Comparison of ENCODE assay signal across 8 mouse cellular contexts in genomic region chr11:107548204-107548975, GRCm38 (mm10). TPM values are rescaled to one million over a fixed set of nuclear protein-coding genes. Genes with fewer than 3 reads are reported as not detected.
A peak's percentile ranks its signal among the peaks of the same experiment; 100 is the strongest.
DNase-seq lines count a peak whose midpoint lies in the region; ATAC-seq lines count a peak whose summit lies in the region.

No protein-coding gene starts in this region.

- peak overlapping the region; percentile 98 for H3K9ac ChIP-seq in heart, embryonic 12.5 days
- H3K9ac ChIP-seq in midbrain, embryonic 11.5 days (ENCODE audit: low read length), result peak overlapping the region; percentile 91

- no peaks in the 10 kb centered on the region for H3K9me3 ChIP-seq in heart, embryonic 12.5 days (replicated peaks)
- H3K9me3 ChIP-seq in midbrain, embryonic 11.5 days (ENCODE audit: control insufficient read depth, low read length), result no peaks in the 10 kb centered on the region

- H3K4me1 ChIP-seq in heart, embryonic 12.5 days (replicated peaks), result peaks cover 15% of the 10 kb centered on the region
- H3K4me1 ChIP-seq in midbrain, embryonic 11.5 days (ENCODE audit: control insufficient read depth, insufficient read depth, low read length), result no peaks in the 10 kb centered on the region; the same call in 1 of the 2 replicates

- peaks cover 8% of the 10 kb centered on the region; the same call in 1 of the 2 replicates for H3K27me3 ChIP-seq in heart, embryonic 12.5 days (replicated peaks)
- H3K27me3 ChIP-seq in midbrain, embryonic 11.5 days (ENCODE audit: control insufficient read depth, insufficient read depth, low read length), result no peaks in the 10 kb centered on the region; the same call in 1 of the 2 replicates

- DNase-seq in right cerebral cortex, postnatal 4 days, result peak; percentile 40
- DNase-seq in right cerebral cortex, postnatal 36 days (ENCODE audit: low spot score in 2 of 2), result no peak
- peak; percentile 25 for DNase-seq in cerebellum, adult 9-10 months
- peak; percentile 60 for DNase-seq in kidney, postnatal 10 days
- DNase-seq in midbrain, embryonic 11.5 days (ENCODE audit: low spot score, missing footprints), result peak; percentile 82
- peak; percentile 45 to 46 for DNase-seq in thymus, adult 18-20 months
- no peak for DNase-seq in frontal cortex, postnatal 25 days (ENCODE audit: low spot score in 2 of 2)

- 2% methylated on average over 39 of the region's 39 CpGs for WGBS in heart, embryonic 12.5 days
- WGBS in midbrain, embryonic 11.5 days, result 8% methylated on average over 38 of the region's 39 CpGs

- ATAC-seq in heart, embryonic 12.5 days (ENCODE audit: insufficient number of reproducible peaks, low FRiP score), result peak; percentile 35; the same call in 1 of the 2 replicates
- peak; percentile 66 for ATAC-seq in midbrain, embryonic 11.5 days (ENCODE audit: low FRiP score)

- peak overlapping the region; percentile 100 for H3K4me2 ChIP-seq in heart, embryonic 12.5 days
- H3K4me2 ChIP-seq in midbrain, embryonic 11.5 days, result peak overlapping the region; percentile 100

- H3K4me3 ChIP-seq in heart, embryonic 12.5 days, result peak overlapping the region; percentile 100
- peak overlapping the region; percentile 95 for H3K4me3 ChIP-seq in midbrain, embryonic 11.5 days (ENCODE audit: low read depth, low read length)

- H3K36me3 ChIP-seq in heart, embryonic 12.5 days, result peaks cover 12% of the 10 kb centered on the region
- peaks cover 2% of the 10 kb centered on the region for H3K36me3 ChIP-seq in midbrain, embryonic 11.5 days (ENCODE audit: control insufficient read depth, insufficient read depth, low read length)

- peak overlapping the region; percentile 74 for H3K27ac ChIP-seq in heart, embryonic 12.5 days (ENCODE audit: poor library complexity, severe bottlenecking)
- peak overlapping the region; percentile 59 for H3K27ac ChIP-seq in midbrain, embryonic 11.5 days (ENCODE audit: low read depth, low read length)

RNA-seq across cellular contexts. Expression of gene Helz, which starts 0.7 kb away (rescaled TPM):
- polyA plus RNA-seq in heart, embryonic 12.5 days (2016; fragmentation: Nextera tagmentation; extraction: Ambion mirVana), result 19.5 and 22.8 TPM in 2 replicates
- polyA plus RNA-seq in midbrain, embryonic 11.5 days (2014; fragmentation: Nextera tagmentation; extraction: Ambion mirVana), result 18.1 and 18.3 TPM in 2 replicates

Comparison
In these comparisons a context has a peak if more than half of its experiments do, and no peak if none do; other contexts are left out.
1. DNase-seq: peak in right cerebral cortex, postnatal 4 days (single experiment), cerebellum, adult 9-10 months (single experiment), kidney, postnatal 10 days (single experiment), midbrain, embryonic 11.5 days (single experiment) and thymus, adult 18-20 months (2 of 2); none in right cerebral cortex, postnatal 36 days (0 of 2) and frontal cortex, postnatal 25 days (0 of 2).